Mouse (Mus musculus) testis, adult 2 months (tissue): ENCODE results near the gene Tecta.

ENCODE experiments used
- CTCF ChIP-seq: fragments of 200-500 bp; IDR thresholded peaks from 2 replicates; pipeline ENCODE4 v1.5.1; 2012; ENCODE audit warnings: low read depth, mild to moderate bottlenecking, inconsistent platforms, low read length, moderate library complexity; ENCODE audit not compliant: control insufficient read depth, insufficient read depth, insufficient replicate concordance
- POLR2A ChIP-seq: fragments of 200-500 bp; IDR thresholded peaks from 2 replicates; pipeline ENCODE4 v1.6.1; 2012; ENCODE audit warnings: low read depth, mild to moderate bottlenecking, inconsistent platforms, low read length, moderate library complexity; ENCODE audit not compliant: control insufficient read depth

DNA sequence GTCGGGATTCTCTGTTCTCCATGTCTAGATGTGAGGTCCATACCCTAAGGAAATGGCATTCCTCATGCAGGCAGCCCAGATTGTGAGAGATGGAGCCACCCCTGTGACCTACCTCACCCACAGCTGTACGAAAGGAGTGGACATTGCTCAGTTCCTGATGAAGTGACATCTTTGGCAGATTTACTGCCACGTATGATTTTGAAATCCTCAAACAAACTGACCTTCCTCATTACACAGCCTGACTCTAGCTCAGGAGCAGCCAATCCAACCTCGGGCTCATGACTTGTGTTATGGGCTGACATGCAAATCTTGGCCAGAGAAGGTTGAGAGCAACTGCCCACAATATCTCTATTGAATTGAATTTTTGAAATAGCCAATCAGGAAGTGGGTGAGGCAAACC lies 120.1 kb downstream of the Tecta start:
- TF ChIP-seq CTCF (no peak), POLR2A (no peak)
